Mouse (Mus musculus) myocyte (in vitro differentiated cells): ENCODE results near the gene Cited2.

Source experiments
- CEBPB ChIP-seq: IDR thresholded peaks from 2 replicates; pipeline ENCODE4 v1.6.1; 2011; ENCODE audit warnings: mild to moderate bottlenecking, moderate library complexity; ENCODE audit not compliant: poor library complexity, insufficient read depth, severe bottlenecking
- MAX ChIP-seq: IDR thresholded peaks from one replicate; pipeline ENCODE4 v1.6.1; 2011; ENCODE audit warnings: low read depth, mild to moderate bottlenecking, control low read depth
- MYOD1 ChIP-seq, 3 experiments: IDR thresholded peaks; one replicate each; pipeline ENCODE4 v1.6.1; 2011; ENCODE audit warnings: control low read depth in 2 of 3, low read depth in 2 of 3, mild to moderate bottlenecking in 2 of 3, moderate library complexity in 1 of 3; ENCODE audit not compliant: insufficient read length in 2 of 3, control insufficient read depth in 1 of 3
- MYOG ChIP-seq, 3 experiments: IDR thresholded peaks; one replicate each; pipeline ENCODE4 v1.6.1; 2011; ENCODE audit warnings: control low read depth in 2 of 3, low read depth in 2 of 3, mild to moderate bottlenecking in 2 of 3; ENCODE audit not compliant: insufficient read length in 2 of 3, control insufficient read depth in 1 of 3, insufficient read depth in 1 of 3
- POLR2A ChIP-seq: IDR thresholded peaks from one replicate; pipeline ENCODE4 v1.6.1; 2011; ENCODE audit warnings: low read depth, mild to moderate bottlenecking, control low read depth, moderate library complexity; ENCODE audit not compliant: insufficient read length
- TCF12 ChIP-seq: IDR thresholded peaks from one replicate; pipeline ENCODE4 v1.6.1; 2011; ENCODE audit warnings: mild to moderate bottlenecking, control low read depth; ENCODE audit not compliant: poor library complexity, insufficient read depth, severe bottlenecking

GRCm38 (mm10) chr10:17719646-17720045, 3.4 kb upstream of the Cited2 start:
- no peak for TF ChIP-seq POLR2A
- no peak for TF ChIP-seq MYOG (IDR thresholded peaks at IDR 0.05; ENCODE audit: control insufficient read depth in 1 of 3, insufficient read depth in 1 of 3, insufficient read length in 2 of 3, low read depth in 2 of 3)
- no peak for TF ChIP-seq MYOD1 (IDR thresholded peaks at IDR 0.05; ENCODE audit: control insufficient read depth in 1 of 3, insufficient read length in 2 of 3, low read depth in 2 of 3)
- TF ChIP-seq MAX, result no peak
- no peak for TF ChIP-seq TCF12
- no peak for TF ChIP-seq CEBPB
